Mouse (Mus musculus): ENCODE data around the gene Vmn2r15. TPM values are rescaled to one million over a fixed set of nuclear protein-coding genes. Genes with fewer than 3 reads are reported as not detected.

The Vmn2r15 gene
- polyA plus RNA-seq (2015; fragmentation: Nextera tagmentation; extraction: Ambion mirVana): not detected in 2 replicates

- H3K27ac ChIP-seq: no peak within 1 kb of the TSS
- no peak within 1 kb of the TSS for H3K4me3 ChIP-seq
- ATAC-seq (replicated peaks; ENCODE audit: insufficient number of reproducible peaks, insufficient read depth, low FRiP score, low read depth): no peak
- H3K4me2 ChIP-seq: no peak within 1 kb of the TSS
- WGBS: 41% methylated on average over 3 of the region's 3 CpGs
- no peaks in the 10 kb centered on the region for H3K4me1 ChIP-seq (replicated peaks)
- no peaks in the 10 kb centered on the region for H3K27me3 ChIP-seq
- H3K36me3 ChIP-seq: no peaks in the 10 kb centered on the region
- H3K9me3 ChIP-seq (replicated peaks): no peaks in the 10 kb centered on the region
- H3K9ac ChIP-seq: no peak within 1 kb of the TSS
Observed at GRCm38 (mm10) chr5:109297544-109297943, at the start of gene Vmn2r15. Gene Vmn2r15 (minus strand): TSS chr5:109297644.

GRCm38 (mm10) chr5:109329862-109330261 lies 32.4 kb upstream of the Vmn2r15 start, which contains the start of gene Vmn2r16:
Gene Vmn2r16 (plus strand): TSS chr5:109330162.
- Histone ChIP-seq H3K9me3 (replicated peaks) (peaks cover 9% of the 10 kb centered on the region), H3K4me3 (no peak within 1 kb of the TSS), H3K4me2 (no peak within 1 kb of the TSS), H3K27ac (no peak within 1 kb of the TSS), H3K36me3 (no peaks in the 10 kb centered on the region), H3K4me1 (replicated peaks) (no peaks in the 10 kb centered on the region), H3K27me3 (no peaks in the 10 kb centered on the region), H3K9ac (no peak within 1 kb of the TSS)
- 45% methylated on average over 2 of the region's 2 CpGs for WGBS
- ATAC-seq (replicated peaks; ENCODE audit: insufficient number of reproducible peaks, insufficient read depth, low FRiP score, low read depth): no peak

- Histone ChIP-seq H3K36me3 (no peaks in the 10 kb centered on the region), H3K27ac (no peak overlapping the region), H3K27me3 (no peaks in the 10 kb centered on the region), H3K9ac (no peak overlapping the region), H3K4me2 (no peak overlapping the region), H3K9me3 (replicated peaks) (no peaks in the 10 kb centered on the region), H3K4me3 (no peak overlapping the region), H3K4me1 (replicated peaks) (no peaks in the 10 kb centered on the region)
- ATAC-seq (replicated peaks; ENCODE audit: insufficient number of reproducible peaks, insufficient read depth, low FRiP score, low read depth): no peak
- 64% methylated on average over 3 of the region's 3 CpGs for WGBS
Observed at GRCm38 (mm10) chr5:109294655-109295054, 2.8 kb downstream of the Vmn2r15 start.

Other genes starting within 250 kb of the Vmn2r15 start
- gene Vmn2r11, start 238.1 kb downstream of the Vmn2r15 start, polyA plus RNA-seq (2015; fragmentation: Nextera tagmentation; extraction: Ambion mirVana): not detected in 2 replicates
- not detected in 2 replicates for gene Vmn2r12, start 199.7 kb downstream of the Vmn2r15 start, polyA plus RNA-seq (2015; fragmentation: Nextera tagmentation; extraction: Ambion mirVana)
- gene Vmn2r13, start 105.4 kb downstream of the Vmn2r15 start, polyA plus RNA-seq (2015; fragmentation: Nextera tagmentation; extraction: Ambion mirVana): not detected in 2 replicates
- not detected in 2 replicates for gene Vmn2r14, start 72.9 kb downstream of the Vmn2r15 start, polyA plus RNA-seq (2015; fragmentation: Nextera tagmentation; extraction: Ambion mirVana)
- gene Vmn2r16, start 32.5 kb upstream of the Vmn2r15 start, polyA plus RNA-seq (2015; fragmentation: Nextera tagmentation; extraction: Ambion mirVana): not detected in 2 replicates
- not detected in 2 replicates for gene Vmn2r17, start 122.0 kb upstream of the Vmn2r15 start, polyA plus RNA-seq (2015; fragmentation: Nextera tagmentation; extraction: Ambion mirVana)